Mouse (Mus musculus) MEL (cell line): ENCODE data around the gene Gm26620. TPM values are rescaled to one million over a fixed set of nuclear protein-coding genes. Genes with fewer than 3 reads are reported as not detected.

ENCODE experiments used
- DNase-seq: peaks from one replicate; pipeline ENCODE4 v3.0.0; 2011; ENCODE audit warnings: low read depth, low spot score
- H3K27ac ChIP-seq: 2 replicates; pipeline ENCODE4 v1.5.1; 2012; ENCODE audit warnings: low read depth, mild to moderate bottlenecking, control low read depth, low read length, moderate library complexity; ENCODE audit not compliant: control insufficient read depth
- H3K27me3 ChIP-seq, 2 experiments: fragments of 150-350 bp in 1 of 2; sonication (generic) in 1 of 2; 2 replicates each; pipeline ENCODE4 v1.6.1; 2012; ENCODE audit warnings: low read length in 2 of 2, mild to moderate bottlenecking in 2 of 2, improper control_type of control experiment in 1 of 2, moderate library complexity in 1 of 2; ENCODE audit not compliant: insufficient read depth in 2 of 2, control insufficient read depth in 1 of 2
- H3K36me3 ChIP-seq, 2 experiments: 2 replicates each; pipeline ENCODE4 v1.6.1; 2012 to 2014; ENCODE audit warnings: low read length in 2 of 2, improper control_type of control experiment in 1 of 2, inconsistent platforms in 1 of 2, mild to moderate bottlenecking in 1 of 2; ENCODE audit not compliant: insufficient read depth in 2 of 2, control insufficient read depth in 1 of 2
- H3K4me1 ChIP-seq, 2 experiments: fragments of 150-350 bp in 1 of 2; sonication (generic) in 1 of 2; 2 replicates each; pipeline ENCODE4 v1.6.1; 2012; ENCODE audit warnings: low read length in 2 of 2, improper control_type of control experiment in 1 of 2, mild to moderate bottlenecking in 1 of 2; ENCODE audit not compliant: insufficient read depth in 2 of 2, control insufficient read depth in 1 of 2
- H3K4me3 ChIP-seq, 2 experiments: fragments of 150-350 bp in 1 of 2; sonication (generic) in 1 of 2; 2 replicates each; pipeline ENCODE4 v1.5.1; 2012; ENCODE audit warnings: low read depth in 2 of 2, low read length in 2 of 2, mild to moderate bottlenecking in 2 of 2, moderate library complexity in 2 of 2, control low read depth in 1 of 2, improper control_type of control experiment in 1 of 2; ENCODE audit not compliant: control insufficient read depth in 1 of 2, insufficient read depth in 1 of 2
- H3K79me2 ChIP-seq: 2 replicates; pipeline ENCODE4 v1.6.1; 2012; ENCODE audit warnings: mild to moderate bottlenecking, low read length, moderate library complexity; ENCODE audit not compliant: control insufficient read depth, poor library complexity, insufficient read depth
- H3K9ac ChIP-seq: 2 replicates; pipeline ENCODE4 v1.6.1; 2012; ENCODE audit warnings: low read depth, mild to moderate bottlenecking, control low read depth, low read length, moderate library complexity; ENCODE audit not compliant: control insufficient read depth, poor library complexity, severe bottlenecking
- H3K9me3 ChIP-seq: fragments of 150-350 bp; sonication (generic); replicated peaks from 2 replicates; pipeline ENCODE4 v1.6.1; 2012; ENCODE audit warnings: mild to moderate bottlenecking, low read length, improper control_type of control experiment, moderate library complexity; ENCODE audit not compliant: insufficient read depth
- BHLHE40 ChIP-seq: IDR thresholded peaks from 2 replicates; pipeline ENCODE4 v1.6.1; 2012; ENCODE audit warnings: low read depth, mild to moderate bottlenecking, inconsistent platforms, low read length, improper control_type of control experiment, borderline replicate concordance
- CHD1 ChIP-seq: IDR thresholded peaks from 2 replicates; pipeline ENCODE4 v1.6.1; 2012; ENCODE audit warnings: low read depth, mild to moderate bottlenecking, inconsistent platforms, low read length, improper control_type of control experiment
- EP300 ChIP-seq, 2 experiments: IDR thresholded peaks; 2 replicates each; pipeline ENCODE4 v1.6.1; 2011; ENCODE audit warnings: improper control_type of control experiment in 2 of 2, low read length in 2 of 2, low read depth in 1 of 2, mild to moderate bottlenecking in 1 of 2
- GABPA ChIP-seq: IDR thresholded peaks from 2 replicates; pipeline ENCODE4 v1.6.1; 2012; ENCODE audit warnings: low read depth, mild to moderate bottlenecking, inconsistent platforms, low read length, improper control_type of control experiment, moderate library complexity
- GATA1 ChIP-seq: IDR thresholded peaks from 2 replicates; pipeline ENCODE4 v1.6.1; 2011; ENCODE audit warnings: low read depth, low read length, improper control_type of control experiment
- MAX ChIP-seq: IDR thresholded peaks from 2 replicates; pipeline ENCODE4 v1.6.1; 2011; ENCODE audit warnings: low read length, improper control_type of control experiment
- MAZ ChIP-seq: IDR thresholded peaks from 2 replicates; pipeline ENCODE4 v1.6.1; 2012; ENCODE audit warnings: low read depth, mild to moderate bottlenecking, inconsistent platforms, low read length, improper control_type of control experiment
- MYB ChIP-seq: IDR thresholded peaks from 2 replicates; pipeline ENCODE4 v1.6.1; 2011; ENCODE audit warnings: mild to moderate bottlenecking, low read depth, low read length, improper control_type of control experiment
- NRF1 ChIP-seq: IDR thresholded peaks from 2 replicates; pipeline ENCODE4 v1.6.1; 2014; ENCODE audit warnings: low read depth, mild to moderate bottlenecking, inconsistent platforms, low read length, improper control_type of control experiment, moderate library complexity; ENCODE audit not compliant: poor library complexity, insufficient read depth, severe bottlenecking
- POLR2A ChIP-seq, 2 experiments: IDR thresholded peaks; 2 replicates each; pipeline ENCODE4 v1.6.1; 2011 to 2012; ENCODE audit warnings: low read length in 2 of 2, mild to moderate bottlenecking in 2 of 2, control low read depth in 1 of 2, improper control_type of control experiment in 1 of 2, low read depth in 1 of 2, moderate library complexity in 1 of 2; ENCODE audit not compliant: control insufficient read depth in 1 of 2, insufficient read depth in 1 of 2, poor library complexity in 1 of 2
- POLR2AphosphoS2 ChIP-seq: IDR thresholded peaks from 2 replicates; pipeline ENCODE4 v1.6.1; 2011; ENCODE audit warnings: low read length, improper control_type of control experiment
- RAD21 ChIP-seq: IDR thresholded peaks from 2 replicates; pipeline ENCODE4 v1.6.1; 2011; ENCODE audit warnings: mild to moderate bottlenecking, low read depth, low read length, improper control_type of control experiment
- RCOR1 ChIP-seq: IDR thresholded peaks from 2 replicates; pipeline ENCODE4 v1.6.1; 2012; ENCODE audit warnings: low read depth, mild to moderate bottlenecking, inconsistent platforms, low read length, improper control_type of control experiment
- SMC3 ChIP-seq: IDR thresholded peaks from 2 replicates; pipeline ENCODE4 v1.6.1; 2011; ENCODE audit warnings: low read depth, low read length, improper control_type of control experiment
- TAL1 ChIP-seq: IDR thresholded peaks from 2 replicates; pipeline ENCODE4 v1.6.1; 2012; ENCODE audit warnings: mild to moderate bottlenecking, inconsistent platforms, low read length, moderate library complexity, mixed read lengths
- TCF12 ChIP-seq: IDR thresholded peaks from 2 replicates; pipeline ENCODE4 v1.6.1; 2014; ENCODE audit warnings: low read depth, mild to moderate bottlenecking, inconsistent platforms, low read length, improper control_type of control experiment, moderate library complexity
- USF1 ChIP-seq: IDR thresholded peaks from 2 replicates; pipeline ENCODE4 v1.6.1; 2014; ENCODE audit warnings: low read depth, mild to moderate bottlenecking, inconsistent platforms, low read length, improper control_type of control experiment, moderate library complexity
- USF2 ChIP-seq, 2 experiments: IDR thresholded peaks; 2 replicates each; pipeline ENCODE4 v1.6.1; 2011 to 2012; ENCODE audit warnings: improper control_type of control experiment in 2 of 2, low read length in 2 of 2, borderline replicate concordance in 1 of 2, inconsistent platforms in 1 of 2, low read depth in 1 of 2, mild to moderate bottlenecking in 1 of 2; ENCODE audit not compliant: insufficient read depth in 1 of 2
- ZNF384 ChIP-seq: IDR thresholded peaks from 2 replicates; pipeline ENCODE4 v1.6.1; 2012; ENCODE audit warnings: low read depth, mild to moderate bottlenecking, inconsistent platforms, low read length, improper control_type of control experiment
- polyA plus RNA-seq, 2 experiments: library from polyadenylated mRNA; stranded (reverse) in 1 of 2; unstranded in 1 of 2; fragments of >175 nt in 1 of 2; fragments of >200 nt in 1 of 2; gene quantifications; 2 replicates each; pipeline versions ENCODE4 v1.2.1 to v1.2.4; 2012; ENCODE audit warnings: low replicate concordance in 2 of 2, low read depth in 1 of 2; ENCODE audit not compliant: insufficient read length in 2 of 2, insufficient read depth in 1 of 2, missing spikeins in 1 of 2
- total RNA-seq: library from RNA; depleted of rRNA; stranded (reverse); fragments of 300-350 nt; gene quantifications from 2 replicates; pipeline ENCODE4 v1.2.3, GENCODE M21; 2012

The Gm26620 gene
- total and polyA plus RNA-seq, 3 experiments, result 1.0 to 5.5 TPM; not detected in 1

GRCm38 (mm10) chr1:170857369-170857768, 27.5 kb upstream of the Gm26620 start:
- no peak overlapping the region for H3K27ac ChIP-seq
- H3K9me3 ChIP-seq, result no peaks in the 10 kb centered on the region
- H3K9ac ChIP-seq, result no peak overlapping the region
- no peaks in the 10 kb centered on the region for H3K27me3 ChIP-seq
- H3K4me3 ChIP-seq, result no peak overlapping the region
- no peak for TF ChIP-seq MAX
- peaks cover 16 to 34% of the 10 kb centered on the region in 2 experiments for H3K4me1 ChIP-seq
- peaks cover 0 to 65% of the 10 kb centered on the region in 2 experiments; a peak in 2 of 4 replicates for H3K36me3 ChIP-seq
- no peak for DNase-seq
- H3K79me2 ChIP-seq, result peaks cover 33% of the 10 kb centered on the region

DNA sequence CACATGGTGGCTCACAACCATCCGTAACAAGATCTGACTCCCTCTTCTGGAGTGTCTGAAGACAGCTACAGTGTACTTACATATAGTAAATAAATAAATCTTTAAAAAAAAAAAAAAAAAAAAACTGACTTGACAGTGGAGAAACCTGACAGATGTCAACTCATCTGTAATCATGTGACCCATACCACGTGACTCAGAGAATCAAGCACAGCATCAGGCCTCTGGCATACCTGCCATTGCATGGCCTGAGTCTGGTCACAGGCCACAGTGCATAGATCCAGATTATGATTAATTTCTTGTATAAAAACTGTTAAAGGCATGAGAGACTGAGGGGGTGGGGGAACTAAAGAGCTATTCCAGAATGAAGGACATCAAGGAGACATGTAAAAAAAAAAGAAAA, 26.0 kb upstream of the Gm26620 start:
- H3K79me2 ChIP-seq, result peaks cover 36% of the 10 kb centered on the region
- no peak overlapping the region for H3K9ac ChIP-seq
- no peaks in the 10 kb centered on the region for H3K27me3 ChIP-seq
- TF ChIP-seq POLR2AphosphoS2 (no peak), USF2 (IDR thresholded peaks at IDR 0.05; ENCODE audit: borderline replicate concordance in 1 of 2, insufficient read depth in 1 of 2, low read depth in 1 of 2, low read length in 2 of 2) (peak in 1 of 2 experiments; percentile 48; a peak in 1 of 4 replicates), USF1 (peak; percentile 67)
- H3K36me3 ChIP-seq, result peaks cover 0 to 68% of the 10 kb centered on the region in 2 experiments; a peak in 2 of 4 replicates
- H3K4me1 ChIP-seq, result peaks cover 16 to 40% of the 10 kb centered on the region in 2 experiments
- H3K27ac ChIP-seq, result no peak overlapping the region
- H3K4me3 ChIP-seq, result no peak overlapping the region
- DNase-seq, result no peak
- no peaks in the 10 kb centered on the region for H3K9me3 ChIP-seq

DNA sequence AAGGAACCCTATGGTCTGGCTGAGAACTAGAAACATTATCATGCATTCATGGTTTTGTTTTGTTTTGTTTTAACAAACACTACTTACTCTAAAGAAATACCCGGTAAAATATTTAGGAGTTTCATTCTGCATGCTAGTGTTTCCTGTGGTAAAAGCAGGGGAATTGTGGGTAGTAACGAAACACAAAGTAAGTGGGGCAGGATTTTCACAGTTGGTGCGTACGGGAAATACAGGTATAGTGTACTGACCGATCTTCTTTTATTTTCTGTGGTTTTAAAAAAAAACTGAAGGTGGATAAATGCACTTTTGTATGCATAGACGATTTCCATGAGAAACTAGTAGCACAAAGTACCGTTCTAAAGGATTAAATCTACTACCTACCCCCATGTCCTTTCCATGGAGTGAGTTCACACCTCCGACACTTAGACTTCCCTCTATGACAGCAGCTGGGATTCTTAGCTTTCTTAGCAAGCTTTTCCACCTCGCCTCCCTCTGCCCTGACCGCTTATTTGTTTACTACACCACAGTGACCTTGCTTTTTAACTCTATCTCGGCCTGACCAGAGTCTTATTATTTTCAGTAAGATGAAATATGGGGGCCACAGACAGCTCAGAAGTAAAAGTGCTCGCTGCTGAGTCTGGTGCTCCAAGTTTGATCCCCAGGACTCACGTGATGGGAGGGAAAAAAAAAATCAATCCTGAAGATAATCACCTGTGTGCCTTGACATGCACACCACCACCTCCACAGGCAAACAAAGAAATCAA, 23.0 kb upstream of the Gm26620 start:
- no peaks in the 10 kb centered on the region for H3K9me3 ChIP-seq
- peak overlapping the region; percentile 42 to 52 for H3K4me3 ChIP-seq
- H3K36me3 ChIP-seq, result peaks cover 0 to 60% of the 10 kb centered on the region in 2 experiments; a peak in 2 of 4 replicates
- peak; percentile 7 for DNase-seq
- peak overlapping the region; percentile 82 for H3K27ac ChIP-seq
- peaks cover 9 to 29% of the 10 kb centered on the region in 2 experiments for H3K4me1 ChIP-seq
- H3K79me2 ChIP-seq, result peaks cover 50% of the 10 kb centered on the region
- TF ChIP-seq BHLHE40 (peak; percentile 80), POLR2A (IDR thresholded peaks at IDR 0.05; ENCODE audit: control insufficient read depth in 1 of 2, insufficient read depth in 1 of 2, low read depth in 1 of 2, low read length in 2 of 2, poor library complexity in 1 of 2) (no peak), RAD21 (no peak)
- TF ChIP-seq, all 39 proteins: peak for 1
- H3K27me3 ChIP-seq, result no peaks in the 10 kb centered on the region
- peak overlapping the region; percentile 54 for H3K9ac ChIP-seq

- Histone ChIP-seq H3K27me3 (no peaks in the 10 kb centered on the region), H3K9ac (peak overlapping the region; percentile 54), H3K4me3 (peak overlapping the region; percentile 42 to 52), H3K79me2 (peaks cover 55% of the 10 kb centered on the region), H3K4me1 (peaks cover 9 to 29% of the 10 kb centered on the region in 2 experiments), H3K36me3 (peaks cover 0 to 58% of the 10 kb centered on the region in 2 experiments; a peak in 2 of 4 replicates), H3K9me3 (no peaks in the 10 kb centered on the region), H3K27ac (peak overlapping the region; percentile 82)
- peak; percentile 45 for DNase-seq
- peak; percentile 69 for TF ChIP-seq GATA1
- 0 out of 2 replicates have a peak, but pooled peaks have one; percentile 18 for TF ChIP-seq TAL1
- no peak for TF ChIP-seq MYB
- TF ChIP-seq TCF12, result peak; percentile 22; the same call in 1 of the 2 replicates
- peak; percentile 69; the same call in 1 of the 2 replicates for TF ChIP-seq ZNF384
- TF ChIP-seq BHLHE40, result no peak
- TF ChIP-seq MAZ, result no peak
- TF ChIP-seq SMC3, result no peak
- TF ChIP-seq RCOR1, result no peak
- peak; percentile 69 to 72 for TF ChIP-seq EP300 (IDR thresholded peaks at IDR 0.05; ENCODE audit: low read depth in 1 of 2, low read length in 2 of 2)
- TF ChIP-seq CHD1, result no peak
- no peak for TF ChIP-seq NRF1
- TF ChIP-seq GABPA, result no peak
Observed at GRCm38 (mm10) chr1:170862435-170862717, 22.5 kb upstream of the Gm26620 start.
